Mouse (Mus musculus): ENCODE measurements around the gene Patz1.

Patz1 gene

DNA sequence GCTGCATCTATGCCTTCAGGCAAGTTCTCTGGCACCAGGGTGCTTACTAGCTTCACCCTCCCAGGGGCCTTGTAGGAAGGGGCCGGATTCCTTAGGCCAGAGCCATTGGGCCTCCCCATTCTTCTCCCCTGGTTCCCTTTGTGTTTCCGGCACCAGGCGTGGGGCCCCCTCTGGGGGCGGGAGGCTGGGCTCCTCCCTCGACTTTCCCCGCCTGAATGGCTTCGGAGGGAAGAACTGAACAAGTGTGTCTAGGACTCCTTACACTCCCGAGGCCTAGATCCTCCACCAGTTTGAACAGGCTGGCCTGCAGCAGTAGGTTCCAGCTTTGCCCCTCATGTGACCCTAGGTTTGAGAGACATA is 3.4 kb downstream of the Patz1 start:
- DNase-seq (ENCODE audit: low spot score): no peak

DNA sequence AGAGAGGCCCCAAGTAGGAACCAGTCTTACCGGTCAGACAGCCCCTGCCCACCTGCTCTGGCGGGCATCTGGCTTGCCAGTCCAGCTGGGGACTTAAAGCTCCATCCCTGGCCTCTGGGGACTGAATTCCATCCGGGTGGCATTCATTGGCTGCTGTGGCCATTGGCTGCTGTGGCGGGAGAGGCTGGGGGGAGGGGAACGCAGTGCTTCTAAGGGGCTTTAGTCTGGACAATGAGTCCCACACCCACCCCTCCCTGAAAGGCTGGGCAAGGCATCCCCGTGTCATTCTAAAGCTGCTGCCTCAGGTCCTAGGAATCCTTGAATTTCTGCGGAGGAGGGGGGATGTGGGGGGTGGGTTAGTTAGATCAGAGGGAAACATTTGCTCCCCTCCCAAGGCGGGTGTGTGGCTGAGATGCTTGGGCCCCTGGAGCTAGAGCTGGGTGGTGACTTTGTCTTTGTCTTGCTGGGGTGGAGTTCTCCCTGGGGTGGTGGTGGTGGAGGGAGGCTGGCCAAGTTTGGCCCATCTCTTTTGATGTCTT is 4.1 kb downstream of the Patz1 start:
- peak; percentile 73 for DNase-seq (ENCODE audit: low spot score)

DNA sequence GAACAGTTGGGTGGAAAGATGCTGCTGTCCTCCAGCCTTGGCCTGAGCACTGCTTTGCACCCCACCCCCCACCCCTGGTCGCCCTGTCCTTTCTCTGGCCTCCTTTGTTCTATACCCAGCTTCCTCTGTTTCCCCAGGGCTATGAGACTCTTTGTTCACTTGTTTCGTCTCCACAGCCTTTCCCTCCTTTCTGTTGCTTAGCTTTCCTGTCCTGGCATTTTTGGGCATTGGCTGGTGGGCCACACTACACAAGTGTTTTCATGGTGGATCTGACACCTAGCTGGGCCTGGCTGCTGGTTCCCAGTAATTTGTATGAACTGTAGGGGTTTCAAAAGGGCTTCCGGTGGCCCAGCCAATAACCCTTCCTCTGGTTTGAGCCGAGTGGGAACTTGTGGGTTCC is 4.7 kb downstream of the Patz1 start:
- DNase-seq (ENCODE audit: low spot score): no peak

DNA sequence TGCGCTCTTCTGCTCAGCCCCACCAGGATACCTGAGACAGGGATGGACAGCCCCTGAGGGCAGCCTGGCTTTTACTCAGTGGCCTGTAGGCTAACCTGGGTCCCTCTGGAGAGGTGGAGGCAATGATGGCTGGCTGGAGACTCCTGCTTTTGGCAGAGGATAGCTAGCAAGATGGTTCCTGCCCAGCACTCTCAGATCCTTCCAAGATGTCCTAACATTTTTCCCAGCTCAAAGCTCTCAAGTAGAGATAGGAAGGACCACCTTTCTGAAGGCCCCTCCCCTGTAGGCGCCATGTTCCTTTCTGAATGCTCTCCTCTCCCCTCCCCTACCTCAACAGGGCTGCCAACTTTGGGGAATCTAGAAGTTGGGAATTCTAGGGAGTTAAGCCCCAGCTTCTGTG is 6.0 kb downstream of the Patz1 start:
- DNase-seq (ENCODE audit: low spot score): no peak

DNA sequence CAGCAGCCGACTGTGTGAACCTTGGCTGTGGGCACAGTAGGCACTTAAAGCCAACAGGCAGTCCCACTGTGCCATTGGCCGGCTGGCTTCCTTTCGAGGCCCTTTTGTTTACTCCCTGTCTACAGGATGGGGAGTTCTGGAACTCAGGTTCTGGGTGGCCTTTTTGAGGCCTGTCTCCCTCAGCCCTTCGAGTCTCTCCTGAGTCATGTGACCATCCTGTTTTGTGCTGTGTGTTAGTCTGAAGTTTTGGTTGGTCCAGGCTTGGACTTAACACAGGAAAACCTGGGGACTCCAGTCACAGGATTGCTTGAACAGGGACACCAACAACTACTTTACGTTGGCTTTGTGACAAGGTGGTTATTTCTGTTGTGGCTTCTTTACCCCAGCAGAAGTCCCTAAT is 7.4 kb downstream of the Patz1 start:
- DNase-seq (ENCODE audit: low spot score): no peak

DNA sequence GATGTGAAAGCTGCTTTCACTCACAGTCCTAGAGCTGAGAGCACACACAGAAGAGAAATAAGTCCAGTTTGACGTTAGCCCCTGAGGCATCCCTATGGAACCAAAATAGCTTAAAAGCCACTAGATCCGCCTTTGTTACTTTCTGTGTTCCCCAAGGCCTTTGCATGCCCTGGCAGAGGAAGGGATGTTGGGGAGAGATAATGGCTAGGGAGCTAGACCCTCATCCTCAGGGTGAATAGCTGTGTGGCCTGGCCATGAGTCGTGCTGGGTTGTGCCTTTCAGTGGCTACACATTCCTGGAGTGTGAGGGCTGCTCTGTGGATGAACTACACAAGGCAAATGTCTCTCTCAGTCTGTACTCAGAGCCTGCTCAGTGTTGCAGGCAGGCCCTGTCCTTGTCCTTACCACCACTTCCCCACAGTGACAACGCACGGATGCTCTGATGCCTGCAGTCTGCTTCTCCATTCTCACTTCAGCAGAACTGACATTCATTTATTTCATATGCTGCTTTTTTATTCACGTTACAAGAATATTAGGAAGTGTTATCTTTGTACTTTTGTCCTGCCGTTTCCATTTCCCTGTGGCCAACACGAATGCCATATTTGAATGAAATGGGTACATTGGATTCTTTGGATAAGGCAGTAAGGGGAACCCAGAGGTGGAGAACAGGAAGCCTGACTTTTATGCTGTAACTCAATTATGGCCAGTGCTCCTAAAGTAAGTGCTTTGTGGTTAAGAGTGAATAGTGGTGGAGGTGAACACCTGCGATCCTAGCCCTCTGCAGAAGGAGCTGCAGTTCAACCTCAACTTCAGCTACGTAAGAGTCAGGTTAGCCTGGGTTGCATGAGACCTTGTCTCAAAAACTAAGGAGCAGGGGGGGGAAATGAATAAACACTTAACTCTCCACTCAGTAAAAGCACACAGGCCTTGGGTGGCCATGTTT is 9.5 kb downstream of the Patz1 start:
- no peak for DNase-seq (ENCODE audit: low spot score)

DNA sequence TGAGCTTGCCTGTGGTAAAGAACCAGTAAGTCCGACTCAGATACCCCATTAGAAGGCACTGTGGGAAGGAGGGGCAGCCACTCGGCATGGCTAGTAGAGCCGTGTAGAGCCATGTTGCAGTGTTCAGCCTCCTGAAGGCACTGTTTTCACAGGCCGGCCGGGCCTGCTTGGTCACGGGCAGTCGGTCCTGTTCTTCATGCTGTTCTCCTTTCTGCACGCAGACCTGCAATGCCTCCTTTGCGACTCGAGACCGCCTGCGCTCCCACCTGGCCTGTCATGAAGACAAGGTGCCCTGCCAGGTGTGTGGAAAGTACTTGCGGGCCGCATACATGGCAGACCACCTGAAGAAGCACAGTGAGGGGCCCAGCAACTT is 10.1 kb downstream of the Patz1 start:
- no peak for DNase-seq (ENCODE audit: low spot score)

DNA sequence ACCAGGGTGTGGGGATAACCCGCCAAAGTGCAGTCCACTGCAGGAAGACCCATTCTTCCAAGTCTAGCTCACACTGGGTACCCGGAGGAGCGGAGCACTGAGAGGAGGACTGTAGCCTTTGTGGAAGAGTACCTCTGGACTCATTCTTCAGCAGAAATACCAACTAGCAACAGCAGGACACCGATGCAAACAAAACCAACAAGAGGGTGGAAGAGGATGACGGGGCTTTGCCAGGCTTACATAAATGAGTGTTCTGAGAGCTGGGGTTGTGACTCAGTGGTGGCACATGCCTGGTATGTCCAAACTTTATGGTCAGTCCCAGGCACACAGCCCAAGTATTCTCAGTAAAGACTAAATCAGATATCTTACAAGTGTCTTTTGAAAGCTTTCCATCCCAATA is 12.4 kb downstream of the Patz1 start:
- DNase-seq (ENCODE audit: low spot score): no peak

DNA sequence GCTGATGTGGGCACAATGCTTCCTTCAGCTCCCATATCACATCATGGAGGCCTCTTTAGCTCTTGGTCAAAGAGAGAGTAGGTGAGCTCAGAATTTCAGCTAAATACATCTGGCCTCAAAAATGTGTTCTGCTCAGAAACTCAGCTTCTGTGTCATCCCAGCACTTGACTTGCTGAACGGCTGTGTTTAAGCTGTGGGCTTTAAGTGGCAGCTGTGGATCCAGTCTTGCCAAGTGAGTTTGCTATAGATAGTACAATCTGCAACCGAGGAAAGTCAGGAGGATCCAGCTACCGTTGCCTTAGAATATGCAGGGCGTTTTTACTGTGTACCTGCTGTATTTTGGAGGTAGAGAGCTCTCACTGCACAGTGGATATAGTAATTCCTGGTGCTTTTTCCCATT is 13.7 kb downstream of the Patz1 start:
- no peak for DNase-seq (ENCODE audit: low spot score)

DNA sequence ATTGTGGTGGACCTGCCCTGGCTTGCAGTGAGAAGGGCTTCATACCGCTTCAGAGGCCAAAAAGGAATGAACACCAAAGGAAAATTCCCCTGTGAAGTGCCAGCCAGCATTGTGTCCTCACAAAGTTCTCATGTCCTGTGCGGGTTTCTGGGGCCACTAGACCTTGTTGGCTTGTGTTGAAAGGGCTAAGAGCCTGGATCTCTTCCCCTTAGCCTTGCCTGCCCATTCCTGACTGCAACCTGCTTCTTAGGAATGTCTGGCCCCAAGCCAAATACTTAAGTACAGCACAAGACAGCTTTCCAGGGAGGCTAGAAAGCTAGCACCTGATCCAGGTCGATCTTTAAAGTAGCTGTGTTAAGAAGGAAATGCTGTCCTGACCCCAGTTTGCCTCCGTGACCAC is 14.1 kb downstream of the Patz1 start:
- peak; percentile 29 for DNase-seq (ENCODE audit: low spot score)

DNA sequence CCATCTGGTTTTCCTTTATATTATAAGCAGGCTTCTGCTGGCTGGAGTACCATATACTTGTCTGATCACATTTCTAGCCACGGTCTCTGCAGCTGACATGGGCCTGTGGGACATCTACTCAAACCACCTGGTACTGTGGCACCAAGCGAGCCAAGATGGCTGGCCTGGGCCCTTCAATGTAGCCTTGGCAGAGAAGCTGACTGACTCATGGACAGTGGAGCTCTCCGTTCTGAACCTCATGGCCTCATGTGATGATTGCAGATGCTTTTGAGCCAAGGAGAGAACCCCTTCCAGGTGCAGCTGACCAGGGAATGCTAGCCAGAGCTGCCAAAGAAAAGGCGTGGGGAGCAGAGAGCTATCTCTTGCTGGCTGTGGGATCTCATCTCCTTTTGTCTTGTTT is 17.1 kb downstream of the Patz1 start:
- no peak for DNase-seq (ENCODE audit: low spot score)

DNA sequence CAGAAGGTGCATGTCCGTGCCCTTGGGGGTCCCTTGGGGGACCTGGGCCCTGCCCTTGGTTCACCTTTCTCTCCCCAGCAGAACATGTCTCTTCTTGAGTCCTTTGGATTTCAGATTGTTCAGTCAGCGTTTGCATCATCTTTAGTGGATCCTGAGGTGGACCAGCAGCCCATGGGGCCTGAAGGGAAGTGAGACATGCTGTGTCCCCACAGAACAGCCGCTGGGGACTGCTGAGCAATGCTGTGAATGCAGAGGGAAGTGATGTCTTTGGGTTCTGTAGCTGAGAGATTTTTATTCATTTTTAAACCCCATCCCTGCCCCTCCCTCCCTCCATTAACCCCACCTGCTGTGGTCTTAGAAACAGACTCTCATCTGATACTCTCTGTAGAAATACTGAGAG is 19.2 kb downstream of the Patz1 start:
- no peak for DNase-seq (ENCODE audit: low spot score)

DNA sequence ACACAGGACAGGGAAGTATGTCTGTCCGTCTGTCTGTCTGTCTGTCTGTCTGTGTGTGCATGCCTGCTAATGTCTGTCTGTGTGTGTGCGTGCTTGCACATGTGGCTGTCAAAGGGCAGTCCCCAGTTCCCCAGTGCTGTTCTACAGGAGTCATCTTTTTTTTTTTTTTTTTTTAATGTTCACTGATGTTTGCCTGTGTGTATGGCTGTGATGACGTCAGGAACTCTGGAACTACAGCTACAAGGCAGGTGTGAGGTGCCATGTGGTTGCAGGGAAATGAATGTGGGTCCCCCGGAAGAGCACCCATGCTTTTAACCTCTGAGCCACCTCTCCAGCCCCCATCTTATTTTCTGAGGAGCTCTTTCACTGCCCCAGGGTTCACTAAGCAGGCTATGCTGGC is 21.2 kb downstream of the Patz1 start:
- no peak for DNase-seq (ENCODE audit: low spot score)

DNA sequence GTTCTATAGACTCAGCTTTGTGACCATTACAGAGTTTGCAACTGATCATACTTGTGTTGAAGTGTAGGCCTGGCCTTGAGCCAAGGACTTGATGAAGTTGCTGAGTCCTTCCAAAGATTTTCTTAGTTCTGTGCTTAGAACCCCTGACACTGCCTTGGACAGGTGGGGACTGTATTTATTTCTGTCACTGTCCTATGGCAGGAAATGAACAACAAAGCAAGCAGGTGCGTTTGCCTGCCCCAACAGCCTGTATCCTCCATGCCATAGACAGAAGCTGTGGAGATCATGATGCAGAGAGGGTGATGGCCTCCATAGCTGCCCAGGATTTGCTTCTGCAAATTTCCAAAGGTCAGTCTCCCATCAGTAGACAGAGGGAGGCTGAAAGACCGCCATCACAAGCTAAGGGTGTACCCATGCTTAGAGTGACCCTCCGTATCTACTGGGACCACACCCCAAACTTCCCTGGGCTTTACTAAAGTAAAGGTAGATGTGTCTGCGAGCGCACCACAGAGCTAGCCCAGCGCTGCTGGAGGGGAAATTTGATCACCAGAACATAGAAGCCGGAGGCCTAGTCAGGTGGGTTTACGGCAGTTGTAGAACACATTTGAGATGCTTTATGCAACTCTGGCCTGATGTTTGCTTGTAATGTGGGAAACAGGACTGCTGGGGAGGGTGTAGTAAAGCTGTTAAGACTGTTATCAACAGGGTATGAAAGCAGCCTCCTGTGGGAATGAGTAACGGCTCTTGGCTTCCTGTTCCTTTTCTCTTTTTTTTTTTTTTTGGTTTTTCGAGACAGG is 22.3 kb downstream of the Patz1 start:
- no peak for DNase-seq (ENCODE audit: low spot score)

DNA sequence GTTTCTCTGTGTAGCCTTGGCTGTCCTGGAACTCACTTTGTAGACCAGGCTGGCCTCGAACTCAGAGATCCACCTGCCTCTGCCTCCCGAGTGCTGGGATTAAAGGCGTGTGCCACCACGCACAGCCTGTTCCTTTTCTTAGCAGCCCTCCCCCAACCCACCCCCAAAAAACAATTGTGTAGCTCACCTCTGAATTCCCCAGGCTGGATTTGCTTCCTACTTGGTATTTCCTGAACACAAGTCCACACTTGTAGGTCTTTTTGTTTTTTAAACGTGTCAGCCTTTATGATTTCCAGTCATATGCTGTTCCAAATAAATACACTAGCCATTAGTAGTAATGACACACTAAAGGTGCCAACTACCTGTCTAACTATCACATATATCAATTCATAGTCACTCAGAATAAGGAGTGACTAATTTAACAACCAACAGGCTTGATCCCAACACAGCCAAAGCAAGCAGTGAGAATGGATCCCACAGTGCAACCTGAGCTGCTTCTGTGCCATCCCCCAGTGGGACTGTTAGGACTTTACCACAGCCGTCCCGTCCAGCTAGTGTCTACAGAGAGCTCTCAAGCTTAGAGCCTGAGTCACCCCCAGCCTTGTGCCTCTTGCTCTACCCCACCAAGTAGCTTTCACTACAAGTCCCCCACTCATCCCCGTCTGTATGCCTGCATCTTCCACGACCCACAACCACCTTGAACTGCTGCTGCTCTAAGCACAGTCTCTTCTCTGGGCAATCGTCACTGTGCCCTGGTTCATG is 23.1 kb downstream of the Patz1 start:
- DNase-seq (ENCODE audit: low spot score): no peak

DNA sequence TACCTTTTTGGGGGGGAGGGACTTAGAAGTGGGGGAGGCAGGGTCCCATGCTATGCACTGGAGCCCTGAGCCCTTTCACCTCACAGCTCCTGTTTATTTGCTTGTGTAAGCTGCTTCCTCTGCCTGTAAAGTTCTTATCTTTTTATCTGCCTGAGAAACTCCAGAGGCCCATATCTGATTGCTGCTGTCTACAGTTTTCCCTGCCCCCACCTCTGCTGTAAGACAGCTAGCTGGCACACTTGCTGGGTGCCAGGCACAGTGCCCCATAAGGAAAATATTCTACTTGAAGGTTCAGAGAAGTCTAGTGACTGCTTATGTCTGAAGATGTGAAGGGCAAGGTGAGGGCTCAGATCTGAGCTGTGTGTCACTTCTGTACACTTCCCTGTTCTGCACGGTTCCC is 24.6 kb downstream of the Patz1 start:
- DNase-seq (ENCODE audit: low spot score): peak; percentile 47

DNA sequence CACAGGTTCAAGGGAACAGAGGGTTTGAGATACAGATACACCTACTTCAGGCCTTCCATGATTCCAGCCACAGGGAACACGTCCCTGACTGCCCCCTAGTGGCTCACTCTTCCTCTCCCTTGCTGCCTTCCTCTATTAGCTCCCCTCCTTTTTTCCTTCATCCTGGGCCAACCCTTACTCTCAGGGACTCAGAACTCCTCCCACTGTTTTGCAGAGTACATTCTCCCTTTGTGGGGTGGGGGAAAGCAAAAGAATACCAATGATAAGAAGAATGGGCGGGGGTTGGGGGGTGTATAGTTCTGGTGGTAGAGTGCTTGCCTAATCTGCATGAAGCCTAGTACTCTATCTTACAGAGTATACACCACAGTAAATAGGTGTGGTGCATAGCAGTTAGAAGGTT is 25.5 kb downstream of the Patz1 start:
- DNase-seq (ENCODE audit: low spot score): peak; percentile 66

DNA sequence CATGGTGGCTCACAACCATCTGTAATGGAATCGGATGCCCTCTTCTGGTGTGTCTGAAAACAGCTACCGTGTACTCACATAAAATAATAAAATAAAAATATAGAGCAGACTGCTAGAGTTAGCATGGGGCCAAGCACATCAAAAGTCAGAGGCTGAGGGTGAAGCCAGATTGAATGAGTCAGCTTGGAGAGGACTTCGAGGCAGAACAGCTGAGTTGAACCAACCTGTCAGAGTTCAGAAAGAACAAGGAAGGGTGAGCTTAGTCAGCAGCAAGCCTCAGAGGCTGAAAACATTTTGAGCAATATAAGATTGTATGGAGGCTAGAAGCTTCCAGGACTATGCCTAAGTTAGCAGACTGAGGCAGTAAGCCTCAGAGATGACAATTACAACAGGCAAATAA is 29.6 kb downstream of the Patz1 start:
- no peak for DNase-seq (ENCODE audit: low spot score)

DNA sequence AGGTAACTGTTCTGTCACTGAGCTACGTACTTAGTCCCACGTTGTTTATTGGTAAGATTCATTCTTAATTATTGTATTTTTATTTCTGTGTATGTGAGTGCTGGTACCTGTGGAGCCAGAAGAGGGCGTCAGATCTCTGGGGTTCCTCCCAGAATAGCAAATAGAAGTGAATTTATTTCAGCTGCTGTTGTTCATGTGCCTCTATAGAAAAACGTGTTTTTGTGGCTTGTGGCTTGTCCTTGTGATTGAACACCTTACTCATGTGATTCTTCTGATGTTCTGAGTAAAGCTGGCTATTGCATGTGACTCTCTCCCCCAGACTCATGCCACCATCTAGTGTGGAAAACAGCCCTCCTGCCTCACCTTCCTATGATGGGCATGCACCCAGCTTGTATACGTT is 39.6 kb downstream of the Patz1 start:
- no peak for DNase-seq (ENCODE audit: low spot score)

DNA sequence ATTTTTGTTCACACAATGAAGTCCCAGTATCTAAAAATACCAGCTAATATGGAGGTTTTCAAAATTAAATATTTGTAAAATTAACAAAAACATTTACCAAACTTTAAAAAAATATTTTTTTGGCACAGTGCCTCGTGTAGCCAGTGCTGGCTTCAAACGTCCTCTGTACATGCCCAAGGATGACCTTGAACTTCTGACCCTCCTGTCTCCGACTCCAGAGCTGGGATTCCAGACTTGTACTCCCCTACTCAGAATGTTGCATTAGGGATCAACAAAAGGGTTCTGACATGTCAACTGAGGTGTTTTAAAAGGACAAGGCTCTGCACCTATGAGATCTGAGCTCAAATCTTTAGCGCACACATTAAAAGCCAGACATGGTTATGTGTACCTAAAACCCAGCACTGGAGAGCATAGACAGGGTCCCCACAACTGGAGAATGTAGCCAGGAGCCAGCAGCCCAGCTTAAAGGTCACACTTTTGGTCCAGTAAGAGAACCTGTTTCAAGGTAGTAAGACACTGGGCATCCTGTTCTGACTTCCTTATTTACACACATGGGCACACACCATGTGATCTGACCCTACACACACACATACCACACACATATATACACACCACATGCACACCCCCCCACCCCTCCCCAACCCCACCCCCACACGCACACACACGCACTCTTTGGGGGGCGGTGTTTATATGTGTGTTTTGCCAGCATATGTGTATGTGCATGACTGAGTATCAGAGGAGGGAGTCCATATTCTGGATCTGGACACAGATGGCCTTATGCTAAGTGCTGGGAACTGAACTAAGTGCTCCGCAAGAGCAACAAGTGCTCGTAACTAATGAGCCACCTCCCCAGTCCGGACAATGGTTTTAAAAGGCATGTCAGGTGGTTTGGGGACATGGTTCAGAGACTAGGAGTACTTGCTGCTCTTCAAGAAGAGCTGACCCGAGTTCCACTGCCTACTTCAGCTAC is 40.4 kb downstream of the Patz1 start:
- no peak for DNase-seq (ENCODE audit: low spot score)

DNA sequence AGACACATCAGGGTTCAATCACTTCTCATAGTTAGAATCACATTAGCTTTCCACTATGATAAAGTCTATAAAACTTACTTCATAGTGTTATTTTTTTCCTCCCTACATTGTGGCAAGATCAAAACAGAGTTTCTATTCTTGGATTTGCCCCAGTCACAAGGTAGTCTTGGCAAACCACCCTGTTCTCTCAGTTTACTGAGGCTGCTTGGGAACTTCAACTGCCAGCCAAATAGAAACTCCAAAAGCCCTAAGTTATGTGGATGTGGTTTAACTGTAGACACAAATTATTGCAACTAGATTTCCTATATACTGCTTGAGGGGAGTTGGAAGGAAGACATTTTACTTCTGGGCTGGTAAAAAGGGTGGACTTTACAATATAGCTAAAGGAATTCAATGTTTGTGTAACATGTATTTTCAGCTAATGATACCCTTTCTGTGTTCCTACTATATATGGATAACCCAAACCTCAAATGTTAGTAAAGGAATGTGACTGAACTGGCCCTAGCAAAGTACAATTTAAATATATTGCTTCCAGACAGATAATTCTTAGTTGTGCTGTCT is 41.3 kb downstream of the Patz1 start, which contains the start of gene Pik3ip1:
TSS of gene Pik3ip1 (plus strand) at position 511 of the 561 bp plus-strand sequence.
- no peak for DNase-seq (ENCODE audit: low spot score)

Data from MN1 (cell line).